Mouse (Mus musculus): ENCODE data around the gene Gm26602.
"Not testable (repeated sequence)": the region's sequence is repeated elsewhere in the genome, so short reads cannot be mapped to it uniquely, and the experiment has no call there.

Gm26602 gene

GRCm38 (mm10) chr10:79934272-79934721, 23.6 kb downstream of the Gm26602 start:
- DNase-seq, result peak; percentile 70

GRCm38 (mm10) chr10:79934794-79935569, 24.3 kb downstream of the Gm26602 start:
- DNase-seq, result no peak

GRCm38 (mm10) chr10:79936284-79936910, 25.7 kb downstream of the Gm26602 start:
- DNase-seq, result no peak

- peak; percentile 59 for DNase-seq
Measured at GRCm38 (mm10) chr10:79936911-79937441, 26.3 kb downstream of the Gm26602 start.

GRCm38 (mm10) chr10:79937775-79938526, 27.3 kb downstream of the Gm26602 start:
- no peak for DNase-seq

- no peak for DNase-seq
Measured at GRCm38 (mm10) chr10:79940749-79941148, 30.1 kb downstream of the Gm26602 start.

GRCm38 (mm10) chr10:79942988-79943387, 32.3 kb downstream of the Gm26602 start:
- DNase-seq, result no peak

GRCm38 (mm10) chr10:79943471-79943901, 32.8 kb downstream of the Gm26602 start:
- DNase-seq, result no peak

GRCm38 (mm10) chr10:79945507-79946234, 35.0 kb downstream of the Gm26602 start:
- no peak for DNase-seq

GRCm38 (mm10) chr10:79946752-79947322, 36.2 kb downstream of the Gm26602 start:
- no peak for DNase-seq

GRCm38 (mm10) chr10:79947502-79947901, 36.8 kb downstream of the Gm26602 start:
- DNase-seq, result no peak

- DNase-seq, result no peak
Measured at GRCm38 (mm10) chr10:79949873-79950272, 39.2 kb downstream of the Gm26602 start.

GRCm38 (mm10) chr10:79950661-79951060, 40.0 kb downstream of the Gm26602 start:
- no peak for DNase-seq

- no peak for DNase-seq
Measured at GRCm38 (mm10) chr10:79953946-79954345, 43.3 kb downstream of the Gm26602 start.

GRCm38 (mm10) chr10:79955691-79956090, 45.0 kb downstream of the Gm26602 start:
- no peak for DNase-seq

GRCm38 (mm10) chr10:79956643-79957154, 46.0 kb downstream of the Gm26602 start:
- DNase-seq, result no peak

GRCm38 (mm10) chr10:79958140-79958816, 47.6 kb downstream of the Gm26602 start:
- DNase-seq, result peak; percentile 74

- DNase-seq, result not testable (repeated sequence)
Measured at GRCm38 (mm10) chr10:79959412-79959811, 48.8 kb downstream of the Gm26602 start.

- DNase-seq, result peak; percentile 98
Measured at GRCm38 (mm10) chr10:79959847-79960601, 49.4 kb downstream of the Gm26602 start, which contains the start of gene Wdr18. Wdr18 (plus strand) TSS chr10:79960152.

All from right cerebral cortex, postnatal 14 days (tissue).